Mouse (Mus musculus) Patski (cell line): Measurements from ENCODE around the gene Rbpms2. TPM values are rescaled to one million over a fixed set of nuclear protein-coding genes. Genes with fewer than 3 reads are reported as not detected.
"Not testable (repeated sequence)": the region's sequence is repeated elsewhere in the genome, so short reads cannot be mapped to it uniquely, and the experiment has no call there.

Experiments
- ATAC-seq: fragments of 100-300 bp; one replicate; pipeline ENCODE4 v1.8.0; 2021
- CTCF ChIA-PET: fragments of 350-600 bp; sonication (Branson Sonifier 250); formaldehyde crosslinking; loops from one replicate; lab custom pipeline; 2022; ENCODE audit warnings: inconsistent platforms; lab: Charles Lee
- POLR2A ChIA-PET: fragments of 350-600 bp; sonication (Branson Sonifier 250); formaldehyde crosslinking; loops from one replicate; lab custom pipeline; 2022; ENCODE audit warnings: antibody characterized with exemption, inconsistent platforms; lab: Charles Lee
- DNase-seq: peaks from one replicate; pipeline ENCODE4 v3.0.0-alpha.2; 2011; ENCODE audit warnings: low read depth, low spot score
- H3K27me3 ChIP-seq: fragments of 371-371 bp; one replicate; pipeline ENCODE4 v1.5.1; 2021
- CTCF ChIP-seq: fragments of 100-300 bp; IDR thresholded peaks from one replicate; pipeline ENCODE4 v1.5.1; 2021
- in situ Hi-C: fragments of 300-500 bp; cut with MboI; formaldehyde crosslinking; loops from 3 replicates; pipeline ENCODE4 v1.11.1; 2018; ENCODE audit warnings: low pct_unique_long_range_greater_than_20kb, mixed read lengths
- polyA plus RNA-seq: library from polyadenylated mRNA; unstranded; gene quantifications from one replicate; pipeline ENCODE4 v1.2.3, GENCODE M21; 2021

Gene Rbpms2
- polyA plus RNA-seq, 1 experiment from 2014 or later, result 53.9 TPM

DNA sequence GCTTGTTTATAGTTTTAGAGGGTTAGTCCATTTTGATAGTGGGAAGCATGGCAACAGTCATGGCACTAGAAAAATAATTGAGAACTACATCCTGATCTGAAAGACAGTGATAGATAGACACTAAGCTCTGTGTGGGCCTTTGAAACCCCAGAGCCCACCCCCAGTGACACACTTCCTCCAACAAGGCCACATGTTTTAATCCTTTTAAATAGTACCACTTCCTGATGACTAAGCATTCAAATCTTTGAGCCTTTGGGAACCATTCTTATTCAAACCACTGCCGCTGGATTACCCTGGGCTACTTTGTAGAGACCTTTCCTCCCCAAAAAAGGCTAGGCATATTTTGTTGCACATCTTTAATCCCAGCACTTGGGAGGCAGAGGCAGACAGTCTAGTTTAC, 6.3 kb downstream of the Rbpms2 start:
- DNase-seq, result no peak
- ChIA-PET CTCF (interaction anchor here (1.6 kb wide), 1 partner anchor 30 kb away, joined by 4 read pairs; no protein-coding TSS in a partner anchor), POLR2A (no interaction called here)
- TF ChIP-seq CTCF, result no peak
- H3K27me3 ChIP-seq, result no peaks in the 10 kb centered on the region
- ATAC-seq, result no peak
- in situ Hi-C loops, result no loop called here

DNA sequence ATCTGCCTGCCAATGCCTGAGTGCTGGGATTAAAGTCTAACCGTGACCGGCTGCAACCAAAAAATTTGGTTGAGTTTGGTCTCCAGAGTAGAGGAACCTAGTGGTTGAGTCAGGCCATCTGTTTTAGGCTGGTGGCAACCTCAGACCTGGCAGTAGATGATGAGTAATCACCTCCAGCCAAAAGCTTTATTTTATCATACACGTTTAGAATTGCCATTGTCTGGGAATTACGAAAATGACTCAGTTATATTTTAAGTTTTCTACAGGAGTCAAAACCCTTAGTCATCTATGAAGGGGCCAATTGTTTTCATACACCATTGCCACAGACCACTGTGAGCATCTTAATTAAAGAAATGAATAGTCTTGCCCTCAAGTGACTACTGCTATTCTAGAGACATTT, 7.5 kb downstream of the Rbpms2 start:
- H3K27me3 ChIP-seq, result no peaks in the 10 kb centered on the region
- in situ Hi-C loops, result no loop called here
- DNase-seq (no peak), ATAC-seq (no peak)
- no peak for TF ChIP-seq CTCF
- POLR2A ChIA-PET, result no interaction called here
- CTCF ChIA-PET, result interaction anchor here (2.4 kb wide), 1 partner anchor 16 kb away, joined by 5 read pairs; no protein-coding TSS in a partner anchor

DNA sequence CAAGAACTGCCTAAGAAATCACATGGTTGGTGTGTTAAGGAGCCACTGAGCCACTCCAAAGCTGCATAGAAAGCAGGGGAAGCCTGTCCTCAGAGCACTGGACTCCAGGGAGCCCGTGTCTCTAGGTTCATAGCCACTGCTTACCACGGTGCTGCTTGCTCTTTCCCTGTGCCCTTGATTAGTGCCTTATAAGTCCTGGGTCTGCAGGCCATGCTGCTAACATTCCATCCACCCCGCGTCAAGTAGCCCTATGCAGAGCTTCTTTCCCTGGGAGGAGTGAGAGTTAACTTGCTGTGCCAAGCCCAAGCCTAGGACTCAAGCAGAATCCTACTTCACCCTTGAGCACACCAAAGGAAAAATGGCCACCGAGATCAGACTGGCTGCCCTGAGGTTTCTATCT, 9.6 kb downstream of the Rbpms2 start:
- no peak for TF ChIP-seq CTCF
- ChIA-PET POLR2A (no interaction called here), CTCF (interaction anchor here (1.3 to 2.4 kb wide), 3 partner anchors 18 to 40 kb away, joined by 3 to 9 read pairs (median 5); no protein-coding TSS in a partner anchor)
- DNase-seq (no peak), ATAC-seq (no peak)
- H3K27me3 ChIP-seq, result no peaks in the 10 kb centered on the region
- in situ Hi-C loops, result no loop called here

DNA sequence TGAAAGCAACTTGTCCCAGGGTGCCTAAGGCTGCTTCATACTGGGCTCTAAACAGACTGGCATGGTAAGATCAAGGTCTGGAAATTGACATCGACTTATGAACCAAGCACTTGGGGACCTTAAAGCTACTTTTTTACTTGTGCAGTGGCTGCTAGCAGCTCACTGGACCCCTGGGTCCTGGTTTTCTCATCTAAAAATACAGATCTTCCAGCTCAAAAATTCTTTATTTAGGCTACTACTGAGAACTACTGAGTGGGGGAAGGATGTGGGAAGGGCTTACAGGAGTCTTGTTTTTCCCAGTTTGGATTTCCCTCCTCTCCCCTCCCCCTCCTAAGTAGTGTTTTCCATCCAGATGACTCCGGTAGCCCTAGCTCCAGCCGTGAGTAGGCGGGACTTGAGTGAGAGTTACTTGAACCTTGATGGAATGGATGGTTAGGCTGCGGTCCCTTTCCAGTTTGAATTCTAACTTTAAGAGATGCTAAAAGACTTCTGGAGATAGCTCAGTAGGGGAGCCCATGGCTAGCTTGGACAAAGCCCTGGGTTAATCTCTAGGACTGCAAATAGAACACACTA, 11.5 kb downstream of the Rbpms2 start:
- no peak for DNase-seq
- POLR2A ChIA-PET, result interaction anchor here (1.0 kb wide), 1 partner anchor 9 kb away, joined by 3 read pairs; no protein-coding TSS in a partner anchor
- ATAC-seq, result no peak
- CTCF ChIA-PET, result interaction anchor here (1.4 to 2.4 kb wide), 2 partner anchors 24 to 42 kb away, joined by 3 to 9 read pairs; no protein-coding TSS in a partner anchor
- TF ChIP-seq CTCF, result no peak
- in situ Hi-C loops, result no loop called here
- no peaks in the 10 kb centered on the region for H3K27me3 ChIP-seq

DNA sequence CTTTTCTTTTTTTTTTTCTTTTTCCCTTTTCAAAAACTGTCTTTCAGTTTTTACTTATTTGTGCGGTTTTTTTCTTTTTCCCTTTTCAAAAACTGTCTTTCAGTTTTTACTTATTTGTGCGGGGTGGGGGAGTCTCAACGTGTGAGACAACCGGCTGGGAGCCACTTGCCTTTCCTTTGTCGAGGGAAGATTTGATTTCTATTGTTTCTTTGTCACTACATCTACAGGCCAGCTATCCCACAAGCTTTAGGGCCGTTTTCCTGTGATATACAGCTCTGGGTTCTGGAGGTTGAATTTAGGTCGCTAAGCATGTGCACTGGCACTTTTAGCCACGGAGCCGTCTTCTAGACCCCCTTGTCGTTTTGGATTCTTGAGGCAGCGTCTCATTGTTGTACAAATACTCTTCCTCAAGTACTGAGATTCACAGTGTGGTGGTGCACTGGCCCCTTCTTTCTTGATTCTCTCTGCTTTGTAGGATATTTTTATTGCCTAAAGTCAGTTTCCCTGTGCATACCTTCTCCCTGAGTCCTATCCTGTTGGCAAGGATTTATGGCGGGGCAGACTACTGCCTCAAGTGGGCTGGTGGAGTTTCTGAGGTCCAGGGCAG, 12.1 kb downstream of the Rbpms2 start:
- no peak for TF ChIP-seq CTCF

DNA sequence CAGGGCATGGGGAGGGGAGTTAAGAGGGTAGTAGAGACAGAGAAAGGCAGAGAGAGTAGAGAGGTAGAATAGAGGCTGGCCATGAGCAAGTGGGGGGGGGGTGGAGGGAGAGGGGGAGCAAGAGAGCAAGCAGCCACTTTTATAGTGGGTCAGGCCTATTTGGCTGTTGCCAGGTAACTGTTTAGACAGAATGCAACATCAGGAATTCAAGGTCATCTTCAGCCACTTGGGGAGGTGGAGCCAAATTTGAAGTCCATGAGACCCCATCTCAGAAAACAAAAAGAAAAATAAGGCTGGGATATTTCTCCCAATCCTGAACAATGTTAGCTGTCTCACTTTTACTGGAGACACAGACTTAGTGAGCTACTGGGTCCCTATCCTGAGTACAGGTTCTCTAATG, 13.1 kb downstream of the Rbpms2 start:
- ChIA-PET CTCF (no interaction called here), POLR2A (no interaction called here)
- DNase-seq (no peak), ATAC-seq (no peak)
- in situ Hi-C loops, result no loop called here
- H3K27me3 ChIP-seq, result no peaks in the 10 kb centered on the region
- TF ChIP-seq CTCF, result no peak

More for the DNA sequence above, 12.1 kb downstream of the Rbpms2 start:
- DNase-seq (no peak), ATAC-seq (no peak)
- ChIA-PET CTCF (interaction anchor here (1.4 kb wide), 1 partner anchor 43 kb away, joined by 3 read pairs; no protein-coding TSS in a partner anchor), POLR2A (interaction anchor here (1.0 kb wide), 1 partner anchor 8 kb away, joined by 3 read pairs; no protein-coding TSS in a partner anchor)
- in situ Hi-C loops, result no loop called here
- no peaks in the 10 kb centered on the region for H3K27me3 ChIP-seq

DNA sequence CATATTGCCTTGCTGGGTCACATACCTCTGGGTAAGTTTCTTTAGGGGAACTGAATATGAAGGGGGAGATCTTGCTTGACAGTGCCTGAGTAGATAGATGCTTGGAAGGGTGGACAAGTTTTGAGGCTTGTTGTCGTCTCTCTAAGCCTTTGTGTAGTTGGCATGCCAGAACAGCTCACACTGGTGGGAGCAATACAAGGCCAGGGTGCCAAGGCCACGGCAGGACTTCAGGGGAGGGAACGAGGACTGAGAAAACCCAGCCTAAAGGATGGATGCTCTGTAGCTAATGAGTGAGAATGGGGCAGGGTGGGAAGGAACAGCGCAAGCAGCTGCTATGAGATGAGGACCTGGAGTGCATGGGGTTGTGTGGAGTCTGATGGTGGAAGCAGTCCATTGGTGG, 15.5 kb downstream of the Rbpms2 start:
- no peak for TF ChIP-seq CTCF
- in situ Hi-C loops, result no loop called here
- H3K27me3 ChIP-seq, result no peaks in the 10 kb centered on the region
- CTCF ChIA-PET, result interaction anchor here (1.3 kb wide), 1 partner anchor 39 kb away, joined by 3 read pairs; no protein-coding TSS in a partner anchor
- POLR2A ChIA-PET, result interaction anchor here (1.3 kb wide), 1 partner anchor 14 kb away, joined by 4 read pairs; no protein-coding TSS in a partner anchor
- ATAC-seq (no peak), DNase-seq (no peak)

DNA sequence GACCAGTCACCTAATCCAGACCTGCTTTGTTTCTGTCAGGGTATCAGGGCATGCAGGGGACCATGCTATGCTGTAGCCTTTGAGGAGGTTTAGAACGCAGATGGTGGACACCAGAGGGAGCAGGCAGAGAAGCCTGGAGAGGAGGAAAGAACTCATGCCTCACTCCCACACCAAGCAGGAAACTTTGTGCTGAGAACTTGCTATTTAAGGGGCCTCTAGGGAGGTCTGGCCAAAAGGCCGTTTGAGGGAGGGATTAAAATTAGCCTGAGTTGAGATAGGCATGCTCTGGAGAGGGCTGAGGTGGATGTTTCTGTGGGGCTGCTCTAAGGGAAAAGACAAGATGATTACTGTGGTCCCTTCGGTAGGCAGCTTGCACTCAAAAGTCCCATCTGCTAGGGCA, 16.5 kb downstream of the Rbpms2 start:
- in situ Hi-C loops, result no loop called here
- ATAC-seq, result no peak
- no peak for DNase-seq
- no peaks in the 10 kb centered on the region for H3K27me3 ChIP-seq
- POLR2A ChIA-PET, result interaction anchor here (1.3 kb wide), 1 partner anchor 15 kb away, joined by 4 read pairs; no protein-coding TSS in a partner anchor
- CTCF ChIA-PET, result no interaction called here
- no peak for TF ChIP-seq CTCF

DNA sequence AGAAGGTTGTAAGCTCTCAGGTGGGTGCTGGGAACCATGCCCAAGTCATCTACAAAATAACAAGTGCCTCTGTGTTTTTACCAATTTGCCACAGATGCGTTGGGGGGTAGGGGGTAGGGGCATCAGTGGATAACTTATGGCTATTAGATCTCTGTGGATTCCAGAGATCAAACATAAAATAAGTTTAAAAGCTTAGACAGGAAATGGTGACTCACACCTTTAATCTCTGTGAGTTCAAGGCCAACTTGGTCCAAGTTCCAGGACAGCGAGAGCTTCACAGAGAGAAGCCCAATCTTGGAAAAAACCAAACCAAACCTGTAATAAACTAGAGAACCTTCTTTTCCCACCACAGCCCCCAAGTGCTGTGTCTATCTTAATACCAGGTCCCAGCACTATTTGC, 17.3 kb downstream of the Rbpms2 start:
- no peak for DNase-seq
- no peak for TF ChIP-seq CTCF
- CTCF ChIA-PET, result no interaction called here
- in situ Hi-C loops, result no loop called here
- POLR2A ChIA-PET, result no interaction called here
- H3K27me3 ChIP-seq, result no peaks in the 10 kb centered on the region
- ATAC-seq, result no peak

DNA sequence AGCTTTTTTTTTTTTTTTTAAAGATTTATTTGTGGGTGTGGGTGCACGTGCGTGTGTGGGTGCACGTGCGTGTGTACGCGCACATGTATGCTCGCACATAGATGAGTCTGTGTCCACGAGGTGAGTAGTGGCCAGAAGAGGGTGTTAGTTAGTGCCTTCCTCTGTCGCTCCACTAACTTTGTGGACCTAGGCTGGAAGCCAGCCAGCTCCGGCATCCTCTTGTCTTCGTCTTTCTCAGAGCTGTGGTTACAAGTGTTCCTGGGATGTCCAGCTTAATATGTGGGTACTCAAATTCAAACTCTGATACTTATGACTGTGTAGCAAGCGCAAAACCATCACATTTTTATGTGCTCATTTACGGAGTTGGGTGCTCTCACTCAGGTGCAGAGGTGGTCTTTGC, 19.3 kb downstream of the Rbpms2 start:
- CTCF ChIA-PET, result interaction anchor here (1.5 to 2.0 kb wide), 2 partner anchors 11 kb away, joined by 4 to 8 read pairs; no protein-coding TSS in a partner anchor
- in situ Hi-C loops, result no loop called here
- DNase-seq, result no peak

DNA sequence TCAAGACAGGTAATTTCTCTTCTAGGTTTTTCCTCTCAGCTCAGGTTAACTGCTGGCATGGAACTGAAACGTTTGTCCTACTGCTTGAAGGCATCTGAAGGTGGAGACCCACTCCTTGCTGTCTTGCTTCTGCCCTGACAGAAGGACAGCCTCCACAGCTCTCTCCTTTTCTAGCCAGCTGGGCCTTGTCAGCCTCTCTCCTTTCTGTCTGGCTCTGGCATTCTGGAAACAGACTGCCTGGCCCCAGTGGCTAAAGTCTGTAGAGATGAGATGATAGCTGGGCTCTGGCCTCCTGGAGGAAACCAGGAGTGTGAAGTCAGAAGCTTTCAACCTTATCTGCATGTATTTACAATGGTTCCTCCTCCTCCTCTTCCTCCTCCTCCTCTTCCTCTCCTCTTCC, 20.5 kb downstream of the Rbpms2 start:
- ChIA-PET POLR2A (interaction anchor here (1.3 kb wide), 1 partner anchor 9 kb away, joined by 3 read pairs; no protein-coding TSS in a partner anchor), CTCF (interaction anchor here (2.0 kb wide), 1 partner anchor 10 kb away, joined by 8 read pairs; no protein-coding TSS in a partner anchor)
- ATAC-seq (no peak), DNase-seq (no peak)
- in situ Hi-C loops, result no loop called here
- TF ChIP-seq CTCF, result no peak
- no peaks in the 10 kb centered on the region for H3K27me3 ChIP-seq

More for the DNA sequence above, 19.3 kb downstream of the Rbpms2 start:
- TF ChIP-seq CTCF, result no peak
- POLR2A ChIA-PET, result interaction anchor here (0.6 to 1.3 kb wide), 2 partner anchors 8 to 18 kb away, joined by 3 read pairs; no protein-coding TSS in a partner anchor
- H3K27me3 ChIP-seq, result no peaks in the 10 kb centered on the region
- ATAC-seq, result no peak

DNA sequence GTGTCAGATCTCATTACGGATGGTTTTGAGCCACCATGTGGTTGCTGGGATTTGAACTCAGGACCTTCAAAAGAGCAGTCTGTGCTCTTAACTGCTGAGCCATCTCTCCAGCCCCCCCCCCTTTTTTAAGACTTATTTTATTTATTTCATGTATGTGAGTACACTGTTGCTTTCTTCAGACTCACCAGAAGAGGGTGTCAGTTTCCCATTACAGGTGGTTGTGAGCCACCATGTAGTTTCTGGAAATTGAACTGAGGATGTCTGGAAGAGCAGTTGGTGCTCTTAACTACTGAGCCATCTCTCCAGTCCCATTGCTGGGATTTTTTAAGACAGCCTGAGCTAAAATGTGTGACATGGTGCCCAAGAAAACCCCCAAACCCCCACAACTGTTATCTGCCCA, 22.5 kb downstream of the Rbpms2 start:
- in situ Hi-C loops, DNase-seq, H3K27me3 ChIP-seq, POLR2A ChIA-PET, ATAC-seq: not testable (repeated sequence)
- CTCF ChIA-PET, result interaction anchor here (1.7 kb wide), 1 partner anchor 10 kb away, joined by 7 read pairs; no protein-coding TSS in a partner anchor
